Mouse (Mus musculus): ENCODE results near the gene Zfp422.

DNA sequence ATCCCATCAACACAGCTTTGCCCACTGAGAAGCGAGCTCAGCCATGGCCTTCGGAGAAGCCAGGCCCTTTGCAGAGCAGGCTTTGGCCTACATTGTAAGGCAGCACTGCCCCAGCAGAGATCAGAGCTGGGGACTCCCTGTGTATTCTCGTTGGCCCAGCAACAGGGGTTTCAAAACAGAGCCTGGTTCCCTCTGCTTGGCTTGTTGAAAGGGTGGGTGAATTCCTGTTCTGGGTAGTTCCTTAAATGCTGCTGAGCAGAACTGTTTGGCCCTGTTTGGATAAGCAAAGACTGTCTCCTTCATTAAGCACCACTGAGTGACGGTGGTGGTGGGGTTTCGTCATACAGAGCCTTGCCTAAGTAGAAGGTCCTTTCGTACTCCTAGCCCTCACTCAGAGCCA is 35.2 kb upstream of the Zfp422 start:
- TF ChIP-seq CTCF (conservative IDR thresholded peaks at IDR 0.05; ENCODE audit: low read length), result no peak
- no peak for TF ChIP-seq NANOG (IDR thresholded peaks at IDR 0.05; ENCODE audit: borderline replicate concordance, low read length)
- TF ChIP-seq POU5F1 (IDR thresholded peaks at IDR 0.05; ENCODE audit: borderline replicate concordance, low read length), result no peak

Measured in E14TG2a.4 (cell line).